Mouse (Mus musculus) CD4-positive, CD25-positive, alpha-beta regulatory T cell, adult 4 months (primary cell): Measurements from ENCODE around the gene 3110040N11Rik. TPM values are rescaled to one million over a fixed set of nuclear protein-coding genes. Genes with fewer than 3 reads are reported as not detected.

Experiments used
- ATAC-seq: one replicate; pipeline ENCODE4 v1.8.0; 2017
- polyA plus RNA-seq, 2 experiments: library from polyadenylated mRNA; unstranded; fragments of 100-300 nt; shearing (Covaris generic); gene quantifications; one replicate each; pipeline ENCODE4 v1.2.1; 2017

3110040N11Rik gene
- polyA plus RNA-seq, 2 experiments from 2014 or later = 63.4 to 65.7 TPM

- no peak for ATAC-seq
These were observed 50.4 kb downstream of the 3110040N11Rik start for GRCm38 (mm10) chr7:81738720-81739385.

- ATAC-seq = no peak
These were observed 53.8 kb downstream of the 3110040N11Rik start for GRCm38 (mm10) chr7:81735300-81736048.

GRCm38 (mm10) chr7:81732183-81733089, 56.8 kb downstream of the 3110040N11Rik start:
- ATAC-seq = no peak

Other genes with a start within 250 kb of the 3110040N11Rik start
- 1 to 10 TPM; 5.3 to 6.4 TPM for gene Fsd2, start 222.5 kb downstream of the 3110040N11Rik start, polyA plus RNA-seq
- 1 to 10 TPM; 3.1 to 5.5 TPM for gene Whamm, start 218.2 kb downstream of the 3110040N11Rik start, polyA plus RNA-seq
- under 1 TPM in 1 of 2 experiments, not detected in 1; 0.70 TPM for gene Homer2, start 82.0 kb downstream of the 3110040N11Rik start, polyA plus RNA-seq
- 100 to 1,000 TPM; 154 to 162 TPM for gene Ramac, start 26.6 kb downstream of the 3110040N11Rik start, polyA plus RNA-seq
- gene Btbd1, start 40.0 kb upstream of the 3110040N11Rik start, polyA plus RNA-seq = 10 to 100 TPM; 16.3 to 19.1 TPM
- not detected for gene Gm10160, start 66.3 kb upstream of the 3110040N11Rik start, polyA plus RNA-seq
- gene Tm6sf1, start 69.5 kb upstream of the 3110040N11Rik start, polyA plus RNA-seq = 1 to 10 TPM; 8.6 to 8.8 TPM
- 1 to 10 TPM; 7.5 to 8.7 TPM for gene Hdgfl3, start 145.0 kb upstream of the 3110040N11Rik start, polyA plus RNA-seq
- not detected for gene Bnc1, start 202.8 kb upstream of the 3110040N11Rik start, polyA plus RNA-seq